Mouse (Mus musculus): ENCODE measurements around the gene Fbxw21. TPM values are rescaled to one million over a fixed set of nuclear protein-coding genes. Genes with fewer than 3 reads are reported as not detected.

Fbxw21 gene
- total RNA-seq, 2 experiments from 2014 or later = not detected

DNA sequence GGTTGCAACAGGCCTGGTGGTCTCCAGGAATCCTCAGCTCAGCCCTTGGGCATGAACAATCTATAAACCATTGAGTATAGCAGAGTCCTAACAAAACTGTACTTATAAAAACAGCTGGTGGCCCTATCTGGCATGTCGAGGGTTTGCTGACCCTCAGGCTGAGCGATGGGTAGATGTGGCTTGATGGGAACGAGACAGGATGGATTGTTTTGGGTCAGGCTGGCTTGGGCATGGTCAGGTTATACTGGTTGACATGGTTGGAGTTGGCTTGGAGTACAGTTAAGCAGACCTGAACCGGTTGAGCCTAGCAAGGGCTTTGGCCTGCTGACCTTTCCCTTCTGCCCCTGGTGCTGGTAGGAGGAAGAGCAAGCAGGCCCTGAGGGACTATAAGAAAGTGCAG, 50.7 kb downstream of the Fbxw21 start:
- DNase-seq = no peak

DNA sequence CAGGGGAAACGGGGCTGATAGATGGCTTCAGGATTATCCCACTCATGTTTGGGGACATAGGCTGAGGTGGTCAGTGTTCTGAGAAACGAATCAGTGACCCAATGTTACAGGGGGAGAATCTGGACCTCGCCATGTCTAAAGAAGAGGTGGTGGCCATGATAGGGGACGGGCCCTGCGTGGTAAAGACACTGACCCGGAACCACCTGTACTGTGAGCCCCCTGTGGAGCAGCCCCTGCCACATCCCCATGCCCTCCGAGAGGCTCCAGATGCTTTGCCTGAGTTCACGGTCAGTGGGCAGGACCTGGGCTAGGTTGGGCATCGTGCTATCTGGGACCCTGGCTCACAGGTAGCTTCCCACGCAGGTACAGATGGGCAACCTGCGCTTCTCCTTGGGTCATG, 51.6 kb downstream of the Fbxw21 start:
- DNase-seq = no peak

DNA sequence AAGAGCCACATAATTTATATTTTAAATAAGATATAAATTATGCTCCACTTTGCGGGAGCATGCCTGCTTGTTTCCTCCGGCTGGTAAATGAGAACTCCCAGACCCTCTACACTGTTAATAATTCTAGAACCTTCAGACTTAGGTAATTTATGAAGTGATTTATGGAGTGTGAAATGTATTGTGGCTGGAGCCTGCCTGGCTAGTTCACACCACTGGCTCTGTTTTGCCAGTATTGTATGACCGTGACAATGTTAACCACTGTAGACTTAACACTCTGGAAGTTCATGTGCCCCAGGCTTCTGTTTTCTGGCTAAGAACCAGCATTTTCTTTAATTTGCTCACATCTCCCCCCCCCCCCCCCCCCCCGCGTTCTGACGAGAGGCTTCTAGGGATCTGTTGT, 54.5 kb downstream of the Fbxw21 start:
- no peak for DNase-seq

DNA sequence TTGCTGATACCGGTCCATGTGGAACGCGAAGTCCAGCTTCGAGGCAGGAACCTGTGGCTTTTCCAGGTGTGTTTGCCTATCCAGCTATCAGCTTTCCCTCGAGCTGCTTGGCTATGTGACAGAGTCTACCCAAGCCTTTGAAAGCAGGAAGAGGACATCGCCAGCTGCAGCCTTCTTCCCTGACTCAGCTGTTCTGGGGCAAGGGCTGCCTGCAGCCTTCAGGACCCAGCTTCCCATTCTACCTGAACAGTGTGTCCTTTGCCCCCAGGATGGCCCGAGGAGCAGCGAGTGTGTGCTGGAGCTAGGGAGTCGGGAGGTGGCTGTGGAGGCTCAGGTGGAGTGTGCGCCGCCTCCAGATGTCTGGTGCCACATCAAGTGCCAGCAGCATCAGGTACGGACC, 56.2 kb downstream of the Fbxw21 start:
- DNase-seq = no peak

DNA sequence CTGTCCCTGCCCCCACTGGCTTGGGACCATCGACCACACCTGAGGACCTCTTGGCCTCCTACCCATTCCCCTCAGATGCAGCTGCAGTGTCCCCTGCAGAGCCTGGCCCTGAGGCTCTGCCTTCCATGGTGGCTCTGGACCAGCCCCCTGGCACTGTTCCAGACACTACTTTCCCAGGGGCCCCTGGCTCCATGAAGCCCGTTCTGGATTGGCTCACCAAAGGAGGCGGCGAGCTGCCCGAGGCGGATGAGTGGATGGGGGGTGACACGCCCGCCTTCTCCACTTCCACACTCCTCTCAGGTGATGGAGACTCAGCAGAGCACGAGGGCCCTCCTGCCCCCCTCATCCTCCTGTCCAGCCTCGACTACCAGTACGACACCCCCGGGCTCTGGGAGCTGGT, 56.8 kb downstream of the Fbxw21 start:
- DNase-seq = peak; percentile 87 to 92

DNA sequence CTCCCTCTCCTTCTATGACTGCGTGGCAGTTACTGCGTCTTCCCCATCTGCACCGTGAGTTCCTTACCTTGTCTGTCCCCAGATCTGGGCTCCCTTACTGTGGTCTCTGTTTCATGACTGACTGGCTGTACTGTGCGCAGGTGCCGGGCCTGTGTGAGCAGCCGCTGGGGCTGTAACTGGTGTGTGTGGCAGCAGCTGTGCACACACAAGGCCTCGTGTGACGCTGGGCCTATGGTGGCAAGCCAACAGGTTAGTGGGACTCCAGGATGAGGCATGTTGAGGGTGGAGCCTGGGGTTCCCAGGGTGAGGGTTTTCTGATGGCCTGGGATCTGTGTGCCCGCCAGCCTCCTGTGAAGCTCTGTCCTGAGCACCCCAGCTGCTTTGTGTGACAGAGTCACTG, 57.8 kb downstream of the Fbxw21 start:
- DNase-seq = peak; percentile 46 to 68

DNA sequence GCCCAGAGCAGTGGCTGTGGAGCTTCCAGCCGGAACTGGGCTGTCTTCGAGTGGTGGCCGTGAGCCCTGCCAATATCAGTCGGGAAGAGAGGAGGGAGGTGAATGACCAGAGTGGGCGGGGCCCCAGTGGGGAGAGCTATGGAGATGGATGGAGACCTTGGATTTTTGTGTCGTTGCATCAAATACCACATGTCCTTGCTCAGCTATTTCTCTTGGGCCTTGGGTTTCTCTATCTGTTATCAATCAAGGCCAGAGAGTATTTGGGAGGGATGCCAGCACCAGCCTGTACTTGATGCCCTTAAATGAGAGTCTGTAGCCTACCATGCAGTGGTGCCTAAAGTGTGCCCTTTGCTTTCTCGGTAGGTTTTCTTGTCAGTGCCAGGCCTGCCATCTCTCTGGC, 58.6 kb downstream of the Fbxw21 start:
- DNase-seq = peak; percentile 95

DNA sequence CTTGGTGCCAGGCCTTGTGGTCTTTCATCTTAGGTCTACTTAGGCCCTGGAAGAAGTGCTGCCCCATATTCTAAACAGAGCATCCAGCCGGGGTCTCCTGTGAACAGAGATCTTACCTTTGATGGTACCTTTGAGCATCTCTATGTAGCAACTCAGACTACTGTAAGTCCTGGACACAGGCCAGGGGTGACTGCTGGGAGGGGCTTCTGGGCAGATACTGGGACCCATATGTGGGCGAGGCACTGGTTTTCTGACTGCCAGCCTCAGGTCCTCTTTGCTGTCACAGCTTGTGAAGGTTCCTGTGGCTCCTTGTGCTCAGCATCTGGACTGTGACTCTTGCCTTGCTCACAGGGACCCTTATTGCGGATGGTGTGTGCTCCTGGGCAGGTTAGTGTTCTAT, 59.3 kb downstream of the Fbxw21 start:
- peak; percentile 55 to 56 for DNase-seq

DNA sequence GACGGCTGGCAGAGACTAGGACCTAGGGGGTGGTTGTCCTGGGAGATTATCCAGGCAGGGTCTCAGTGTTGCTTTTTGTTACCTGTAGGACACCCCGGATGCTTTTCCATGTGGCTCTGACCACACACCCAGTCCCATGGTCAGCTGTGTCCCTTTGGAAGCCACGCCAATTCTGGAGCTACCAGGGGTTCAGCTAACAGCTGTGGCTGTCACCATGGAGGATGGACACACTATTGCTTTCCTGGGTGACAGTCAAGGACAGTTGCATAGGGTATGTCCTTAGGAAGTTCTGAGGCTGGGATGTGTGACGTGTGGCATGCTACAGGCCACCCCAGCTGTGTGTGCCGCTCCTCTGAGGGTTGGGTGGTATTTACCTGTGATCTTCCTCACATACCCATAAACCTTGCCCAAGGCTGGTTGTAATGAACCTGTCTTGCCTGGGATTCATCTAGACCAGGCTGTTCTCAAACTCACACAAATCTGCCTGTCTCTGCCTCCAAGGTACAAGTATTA, 59.9 kb downstream of the Fbxw21 start:
- DNase-seq = peak in 1 of 2 experiments; percentile 57

DNA sequence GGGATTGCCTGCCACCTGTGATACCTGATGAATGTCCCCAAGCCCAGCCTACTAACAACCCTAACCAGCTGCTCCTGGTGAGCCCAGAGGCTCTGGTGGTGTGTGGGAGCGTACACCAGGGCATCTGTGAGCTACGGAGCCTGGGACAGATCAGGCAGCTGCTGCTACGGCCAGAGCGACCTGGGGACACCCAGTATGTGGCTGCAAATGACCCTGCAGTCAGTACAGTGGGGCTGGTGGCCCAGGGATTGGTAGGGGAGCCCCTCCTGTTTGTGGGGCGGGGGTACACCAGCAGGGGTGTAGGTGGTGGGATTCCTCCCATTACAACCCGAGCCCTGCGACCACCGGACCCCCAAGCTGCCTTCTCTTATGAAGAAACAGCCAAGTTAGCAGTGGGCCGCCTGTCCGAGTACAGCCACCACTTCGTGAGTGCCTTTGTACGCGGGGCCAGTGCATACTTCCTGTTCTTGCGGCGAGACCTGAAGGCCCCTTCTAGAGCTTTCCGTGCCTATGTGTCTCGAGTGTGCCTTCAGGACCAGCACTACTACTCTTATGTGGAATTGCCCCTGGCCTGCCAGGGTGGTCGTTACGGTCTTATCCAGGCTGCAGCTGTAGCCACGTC, 61.4 kb downstream of the Fbxw21 start:
- no peak for DNase-seq

DNA sequence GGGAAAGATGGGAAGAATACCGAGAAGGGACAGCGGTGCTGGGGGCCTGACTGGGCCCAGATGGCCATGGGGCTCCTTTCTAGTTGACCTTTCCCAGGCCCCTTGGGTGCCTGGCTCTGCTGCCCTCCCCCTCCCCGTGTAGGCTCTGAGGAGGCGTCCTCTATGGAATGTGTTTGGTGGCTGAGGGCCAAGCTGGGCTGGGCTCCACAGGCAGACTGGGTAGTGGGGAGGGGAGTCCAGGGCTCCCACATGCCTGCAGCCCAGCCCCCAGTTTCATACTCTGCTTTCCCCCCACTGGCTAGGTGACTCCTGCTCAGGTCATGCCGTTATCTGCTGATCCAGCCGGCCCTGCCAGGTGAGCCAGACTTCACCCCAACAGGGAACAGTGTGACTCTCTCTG, 62.9 kb downstream of the Fbxw21 start:
- peak; percentile 85 to 86 for DNase-seq

DNA sequence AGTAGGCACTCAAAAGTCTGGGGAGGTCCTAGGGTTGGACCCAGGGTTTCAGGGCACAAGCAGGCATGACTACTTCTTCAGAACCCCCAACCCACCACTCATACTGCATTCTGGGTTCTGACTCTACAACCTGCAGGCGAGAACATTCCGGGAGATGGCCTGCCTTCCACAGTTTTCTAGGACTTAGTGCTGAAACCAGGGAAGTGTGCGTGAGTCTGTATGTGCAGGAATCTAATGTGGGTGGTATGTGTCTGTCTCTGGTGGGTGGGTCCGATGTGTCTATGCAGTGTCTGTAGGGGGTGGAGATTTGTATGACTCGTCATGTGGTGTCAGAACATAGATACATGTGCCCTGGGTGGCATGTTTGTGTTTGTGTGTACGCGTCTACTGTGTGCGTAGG, 63.5 kb downstream of the Fbxw21 start:
- no peak for DNase-seq

DNA sequence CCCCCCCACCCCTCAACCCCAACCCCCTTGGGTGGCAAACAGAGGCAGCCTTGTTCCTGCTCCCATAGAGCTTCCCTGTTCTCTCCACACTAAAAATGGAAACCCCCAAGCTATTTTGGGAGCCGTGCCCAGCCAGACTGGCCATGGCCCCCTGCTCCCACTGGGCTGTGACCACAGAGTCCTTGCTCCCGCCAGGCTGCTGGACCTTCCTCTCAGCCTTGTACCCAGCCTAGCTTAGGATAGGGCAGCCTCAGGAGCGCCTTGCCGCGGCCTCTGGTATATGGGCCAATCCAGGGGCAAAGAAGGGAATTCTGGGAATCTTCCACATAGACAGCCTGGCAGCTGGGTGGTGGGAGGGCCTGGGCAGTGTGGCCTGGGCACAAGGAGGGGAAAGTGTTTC, 64.0 kb downstream of the Fbxw21 start:
- DNase-seq = peak; percentile 78 to 86

DNA sequence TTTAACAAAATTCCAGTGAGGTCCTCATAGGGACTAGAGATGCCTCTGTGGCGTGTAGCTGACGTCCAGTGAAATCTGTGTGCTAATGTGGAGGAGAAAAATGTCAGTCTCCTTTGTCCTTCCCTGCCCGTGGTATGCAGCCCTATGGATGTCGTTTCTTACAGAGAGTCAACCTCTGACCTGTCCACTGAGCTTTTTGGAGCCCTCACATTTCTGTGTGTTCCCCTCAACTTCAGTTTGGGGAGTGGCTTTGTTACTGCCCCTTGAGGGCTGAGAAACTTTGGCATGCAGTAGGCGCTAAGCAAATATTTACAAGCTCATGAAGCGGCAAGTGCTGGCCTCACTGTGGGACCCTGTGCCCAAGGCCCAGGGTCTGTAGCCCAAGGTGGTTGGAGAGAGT, 64.5 kb downstream of the Fbxw21 start:
- no peak for DNase-seq

DNA sequence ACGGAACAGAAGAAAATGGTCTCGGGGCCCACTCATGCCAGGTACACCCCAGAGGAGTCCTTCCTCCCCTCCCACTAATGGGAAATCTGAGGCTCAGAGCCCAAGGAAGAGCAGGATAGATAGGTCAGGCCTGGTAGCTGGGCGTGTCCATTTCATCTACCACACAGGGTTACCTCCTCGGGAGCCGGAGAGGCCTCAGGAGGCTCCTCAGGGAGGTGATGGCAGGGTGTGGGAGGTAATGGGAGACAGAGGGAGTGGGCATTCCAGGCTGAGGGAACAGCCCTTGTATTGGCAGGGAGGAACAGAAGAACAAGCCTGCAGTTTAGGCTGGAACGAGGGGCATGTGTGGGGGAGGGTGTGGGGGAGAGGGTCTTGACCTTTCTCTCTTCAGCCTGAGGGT, 65.0 kb downstream of the Fbxw21 start:
- peak in 1 of 2 experiments; percentile 51 for DNase-seq

DNA sequence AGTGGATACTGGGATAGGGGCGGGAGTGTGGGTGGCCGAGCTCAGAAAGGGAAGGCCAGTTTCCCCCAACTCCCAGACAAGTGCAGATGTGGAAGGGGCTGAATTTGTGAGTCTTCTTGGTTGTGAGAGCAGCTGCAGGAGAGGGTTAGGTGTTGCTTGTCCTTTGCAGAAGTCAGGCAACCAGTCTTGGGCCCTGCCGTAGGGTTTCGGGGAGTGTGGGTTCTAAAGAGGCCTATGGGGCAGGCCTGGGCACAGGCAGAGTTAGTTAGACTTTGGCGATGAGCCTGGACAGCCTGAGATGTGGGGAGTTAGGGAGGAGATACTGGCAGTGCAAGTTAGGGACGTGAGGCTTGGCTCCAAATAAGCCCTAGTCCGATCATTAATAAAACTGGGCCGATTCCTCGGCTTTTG, 65.6 kb downstream of the Fbxw21 start:
- DNase-seq = peak in 1 of 2 experiments; percentile 46

DNA sequence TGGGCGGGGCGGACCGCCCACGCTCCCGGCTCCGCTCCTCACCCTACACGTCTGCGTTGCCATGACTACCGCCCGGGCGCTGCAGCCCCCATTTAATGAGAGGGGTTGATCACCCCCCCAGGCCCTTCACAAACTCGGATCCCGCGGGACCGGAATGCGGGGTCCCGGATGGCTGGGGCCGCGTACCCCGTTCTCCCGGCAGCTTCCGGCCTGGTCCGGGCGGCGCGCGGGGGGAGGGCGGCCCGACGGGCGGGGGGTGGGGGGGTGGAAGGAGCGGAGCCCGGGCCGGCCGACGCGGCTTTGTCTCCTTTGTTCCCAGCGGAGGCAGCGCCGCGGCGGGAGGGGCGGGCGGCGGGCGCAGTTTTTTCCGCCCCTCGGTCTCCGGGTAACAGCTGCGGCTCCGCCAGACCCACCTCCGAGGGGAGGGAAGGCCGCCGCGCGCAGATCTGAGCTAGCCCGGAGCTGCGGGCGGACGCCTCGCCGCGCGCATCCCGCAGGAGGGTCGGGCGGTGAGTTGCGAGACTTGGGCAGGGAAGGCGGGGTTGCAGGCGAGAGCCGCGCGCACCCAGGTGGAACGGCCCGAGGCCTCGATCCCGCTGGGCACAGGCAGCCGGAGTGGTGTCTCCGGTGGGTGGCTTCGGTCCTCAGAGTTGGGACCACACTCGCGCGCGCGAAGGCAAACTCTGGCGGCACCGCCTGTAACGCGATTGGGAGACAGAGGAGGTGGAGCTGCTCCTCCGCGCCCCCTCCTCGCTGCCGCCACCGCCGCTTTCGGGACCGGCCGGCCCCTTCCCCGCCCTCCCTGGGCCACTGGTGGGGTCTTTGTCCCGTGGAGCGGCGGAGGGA, 66.5 kb downstream of the Fbxw21 start, which contains the start of gene Plxnb1:
Plxnb1 (plus strand) TSS at position 253 of the 846 bp plus-strand sequence.
- peak; percentile 83 to 89 for DNase-seq

DNA sequence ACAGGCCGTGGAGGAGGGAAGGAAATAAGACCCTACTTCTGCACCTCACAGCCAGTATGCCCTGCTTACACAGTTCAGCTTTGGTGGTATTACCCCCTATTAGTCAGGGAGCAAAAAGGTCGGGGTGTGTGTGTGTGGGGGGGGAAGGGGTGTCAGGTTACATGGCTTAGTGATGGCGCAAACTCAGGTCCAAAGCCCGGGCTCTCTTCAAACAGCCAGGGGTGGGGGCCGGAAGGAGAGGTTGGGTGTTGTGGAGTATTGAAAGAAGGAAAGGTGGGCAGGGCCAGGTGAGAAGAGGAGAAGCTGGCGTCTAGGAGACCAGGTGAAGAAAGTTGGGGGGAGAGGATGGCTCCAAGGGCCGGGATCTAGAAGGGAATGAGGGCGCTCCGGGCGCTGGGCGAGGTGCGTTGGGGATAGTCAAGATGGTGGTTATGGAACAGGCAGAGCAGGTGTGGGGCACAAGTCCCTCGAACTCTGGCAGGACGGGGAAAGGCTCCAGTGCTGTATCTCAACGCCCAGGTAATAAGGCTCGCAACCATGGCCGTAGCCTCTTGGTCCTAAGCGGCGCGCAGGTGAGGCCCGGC, 67.2 kb downstream of the Fbxw21 start:
- peak in 1 of 2 experiments; percentile 60 for DNase-seq

DNA sequence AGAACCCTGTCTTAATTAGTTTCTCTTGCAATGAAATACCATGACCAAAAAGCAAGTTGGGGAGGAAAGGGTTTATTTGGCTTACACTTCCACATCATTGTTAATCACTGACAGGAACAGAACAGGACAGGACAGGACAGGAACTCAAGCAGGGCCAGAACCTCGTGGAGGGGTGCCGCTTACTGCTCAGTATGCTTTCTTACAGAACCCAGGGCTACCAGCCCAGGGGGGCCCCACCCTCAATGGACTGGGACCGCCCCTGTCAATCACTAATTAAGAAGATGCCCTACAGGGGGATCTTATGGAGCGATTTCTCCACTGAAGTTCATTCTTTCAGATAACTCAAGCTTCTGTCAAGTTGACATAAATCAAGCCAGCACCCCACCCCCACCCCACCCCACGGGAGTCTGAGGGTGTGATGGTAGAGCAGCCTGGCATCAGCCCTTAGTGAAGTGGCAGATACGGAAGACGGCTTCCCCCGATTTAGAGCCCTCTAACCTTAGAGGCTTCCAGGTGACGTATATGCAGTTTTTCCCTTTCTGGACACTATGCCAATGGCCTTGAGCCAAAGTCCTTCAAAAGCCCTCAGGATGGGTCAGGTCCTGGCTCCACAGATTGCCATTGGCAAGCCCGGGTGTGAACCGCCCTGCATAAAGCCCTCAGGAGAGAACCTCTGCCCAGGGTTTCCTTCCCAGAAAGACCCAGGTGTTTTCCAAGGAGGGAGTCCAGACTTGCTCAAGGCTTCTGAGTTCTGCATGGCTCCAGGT, 67.9 kb downstream of the Fbxw21 start:
- peak; percentile 60 to 62 for DNase-seq

DNA sequence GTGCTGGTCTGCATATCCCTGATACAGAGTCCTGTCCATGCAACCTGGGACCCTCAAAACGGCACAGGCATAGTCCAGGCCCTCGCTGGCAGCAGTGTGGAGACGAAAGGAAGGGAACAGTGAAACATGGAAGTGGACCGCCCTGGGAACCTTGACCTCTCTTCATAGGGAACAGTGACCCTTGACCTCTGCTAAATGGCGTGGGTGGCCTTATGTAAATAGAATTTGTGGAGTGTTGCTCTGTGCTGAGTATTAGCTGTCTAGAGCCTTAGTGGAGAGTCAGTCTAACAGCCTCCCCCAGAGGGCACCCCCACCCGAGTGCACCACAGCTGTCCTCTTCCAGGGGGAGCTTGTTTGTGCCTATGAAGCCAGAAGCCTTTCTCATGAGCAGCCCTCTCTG, 69.0 kb downstream of the Fbxw21 start:
- DNase-seq = no peak

DNA sequence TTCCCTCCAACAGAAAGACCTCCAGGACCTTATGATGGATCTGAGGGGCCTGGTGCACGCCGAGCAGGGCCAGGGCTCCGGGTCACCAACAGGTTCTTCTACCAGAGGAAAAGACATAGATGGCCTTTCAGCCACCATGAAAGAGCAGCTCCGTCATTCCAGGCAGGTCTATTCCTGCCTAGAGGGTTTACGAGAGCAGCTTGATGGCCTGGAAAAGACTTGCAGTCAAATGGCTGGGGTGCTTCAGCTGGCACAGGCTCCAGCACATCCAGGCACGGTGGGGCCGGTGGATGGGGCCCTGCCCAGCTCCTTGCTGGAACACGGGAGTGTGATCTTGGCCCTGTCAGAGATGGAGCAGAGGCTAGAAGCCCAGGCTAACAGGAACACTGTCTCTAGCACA, 70.0 kb downstream of the Fbxw21 start:
- no peak for DNase-seq

DNA sequence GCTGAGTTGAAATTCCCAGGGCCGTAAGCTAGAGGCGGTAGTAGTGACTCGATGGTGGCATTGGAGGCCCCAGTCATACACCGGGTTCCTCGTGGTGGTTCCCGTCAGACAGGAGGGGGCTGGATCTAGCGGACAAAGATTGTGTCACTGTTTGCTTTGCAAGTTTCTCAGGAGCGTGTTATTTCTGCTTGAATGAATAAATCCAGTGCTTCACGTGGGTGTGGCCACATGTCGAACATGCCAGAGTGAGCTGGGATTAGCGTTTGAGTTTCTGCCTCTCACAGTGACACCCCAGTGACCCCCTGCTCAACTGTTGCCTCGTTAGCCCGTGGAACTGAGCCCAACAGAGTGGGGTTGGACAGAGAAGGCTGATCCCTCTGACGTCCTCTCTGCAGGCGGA, 71.4 kb downstream of the Fbxw21 start:
- no peak for DNase-seq
